Mouse (Mus musculus): ENCODE results near the gene Ano6. TPM values are rescaled to one million over a fixed set of nuclear protein-coding genes. Genes with fewer than 3 reads are reported as not detected.
A peak's percentile ranks its signal among the peaks of the same experiment; 100 is the strongest.

Ano6 gene
- polyA plus RNA-seq, 1 experiment from 2014 or later, result 52.3 TPM

GRCm38 (mm10) chr15:95850546-95850945, 59.9 kb downstream of the Ano6 start:
- Histone ChIP-seq H3K27ac (no peak overlapping the region), H3K9me3 (no peaks in the 10 kb centered on the region; the same call in 1 of the 2 replicates), H3K4me2 (no peak overlapping the region), H3K36me3 (no peaks in the 10 kb centered on the region), H3K27me3 (no peaks in the 10 kb centered on the region), H3K9ac (no peak overlapping the region), H3K4me3 (no peak overlapping the region), H3K4me1 (peaks cover 38% of the 10 kb centered on the region)
- no peak for ATAC-seq (ENCODE audit: insufficient number of reproducible peaks, insufficient read depth, low FRiP score, low TSS enrichment, low read depth)
- 79% methylated on average over 5 of the region's 5 CpGs for WGBS

GRCm38 (mm10) chr15:95855051-95855844, 64.6 kb downstream of the Ano6 start:
- no peaks in the 10 kb centered on the region for H3K27me3 ChIP-seq
- H3K27ac ChIP-seq, result peak overlapping the region; percentile 40; the same call in 1 of the 2 replicates
- ATAC-seq (ENCODE audit: insufficient number of reproducible peaks, insufficient read depth, low FRiP score, low TSS enrichment, low read depth), result no peak
- H3K36me3 ChIP-seq, result no peaks in the 10 kb centered on the region
- H3K9me3 ChIP-seq, result no peaks in the 10 kb centered on the region; the same call in 1 of the 2 replicates
- WGBS, result 74% methylated on average over 13 of the region's 13 CpGs
- H3K4me2 ChIP-seq, result no peak overlapping the region
- H3K4me3 ChIP-seq, result no peak overlapping the region
- peaks cover 20% of the 10 kb centered on the region for H3K4me1 ChIP-seq
- H3K9ac ChIP-seq, result no peak overlapping the region

- Histone ChIP-seq H3K9ac (no peak overlapping the region), H3K27ac (peak overlapping the region; percentile 40)
Measured at GRCm38 (mm10) chr15:95855953-95856352, 65.3 kb downstream of the Ano6 start.

GRCm38 (mm10) chr15:95856684-95857595, 66.3 kb downstream of the Ano6 start:
- Histone ChIP-seq H3K9me3 (no peaks in the 10 kb centered on the region; the same call in 1 of the 2 replicates), H3K4me2 (no peak overlapping the region), H3K4me1 (peaks cover 16% of the 10 kb centered on the region), H3K27me3 (no peaks in the 10 kb centered on the region), H3K4me3 (no peak overlapping the region), H3K27ac (no peak overlapping the region), H3K9ac (no peak overlapping the region), H3K36me3 (no peaks in the 10 kb centered on the region)
- 70% methylated on average over 8 of the region's 8 CpGs for WGBS
- no peak for ATAC-seq (ENCODE audit: insufficient number of reproducible peaks, insufficient read depth, low FRiP score, low TSS enrichment, low read depth)

More at GRCm38 (mm10) chr15:95855953-95856352, 65.3 kb downstream of the Ano6 start:
- 18% methylated on average over 7 of the region's 7 CpGs for WGBS
- H3K9me3 ChIP-seq, result no peaks in the 10 kb centered on the region; the same call in 1 of the 2 replicates
- H3K4me3 ChIP-seq, result no peak overlapping the region
- no peaks in the 10 kb centered on the region for H3K27me3 ChIP-seq
- ATAC-seq (ENCODE audit: insufficient number of reproducible peaks, insufficient read depth, low FRiP score, low TSS enrichment, low read depth), result no peak
- peaks cover 16% of the 10 kb centered on the region for H3K4me1 ChIP-seq
- no peaks in the 10 kb centered on the region for H3K36me3 ChIP-seq
- peak overlapping the region; percentile 14; the same call in 1 of the 2 replicates for H3K4me2 ChIP-seq

- Histone ChIP-seq H3K4me2 (no peak overlapping the region), H3K9me3 (no peaks in the 10 kb centered on the region; the same call in 1 of the 2 replicates), H3K27ac (no peak overlapping the region), H3K4me1 (peaks cover 23% of the 10 kb centered on the region), H3K36me3 (no peaks in the 10 kb centered on the region), H3K4me3 (no peak overlapping the region), H3K27me3 (no peaks in the 10 kb centered on the region), H3K9ac (no peak overlapping the region)
- no peak for ATAC-seq (ENCODE audit: insufficient number of reproducible peaks, insufficient read depth, low FRiP score, low TSS enrichment, low read depth)
- WGBS, result 84% methylated on average over 9 of the region's 9 CpGs
Measured at GRCm38 (mm10) chr15:95858876-95859655, 68.4 kb downstream of the Ano6 start.

GRCm38 (mm10) chr15:95863865-95864660, 73.4 kb downstream of the Ano6 start:
- 55% methylated on average over 17 of the region's 17 CpGs for WGBS
- no peak for ATAC-seq (ENCODE audit: insufficient number of reproducible peaks, insufficient read depth, low FRiP score, low TSS enrichment, low read depth)
- Histone ChIP-seq H3K4me1 (peaks cover 10% of the 10 kb centered on the region), H3K9ac (no peak overlapping the region), H3K27me3 (no peaks in the 10 kb centered on the region), H3K27ac (no peak overlapping the region), H3K4me3 (no peak overlapping the region), H3K9me3 (no peaks in the 10 kb centered on the region), H3K36me3 (peaks cover 13% of the 10 kb centered on the region), H3K4me2 (no peak overlapping the region)

- WGBS, result 90% methylated on average over 17 of the region's 17 CpGs
Measured at GRCm38 (mm10) chr15:95865311-95866100, 74.9 kb downstream of the Ano6 start.

GRCm38 (mm10) chr15:95868172-95868571, 77.5 kb downstream of the Ano6 start:
- Histone ChIP-seq H3K4me3 (no peak overlapping the region), H3K4me1 (peaks cover 7% of the 10 kb centered on the region), H3K27ac (no peak overlapping the region), H3K4me2 (no peak overlapping the region), H3K27me3 (no peaks in the 10 kb centered on the region), H3K9ac (no peak overlapping the region), H3K36me3 (peaks cover 13% of the 10 kb centered on the region), H3K9me3 (no peaks in the 10 kb centered on the region)
- 77% methylated on average over 4 of the region's 4 CpGs for WGBS
- no peak for ATAC-seq (ENCODE audit: insufficient number of reproducible peaks, insufficient read depth, low FRiP score, low TSS enrichment, low read depth)

More at GRCm38 (mm10) chr15:95865311-95866100, 74.9 kb downstream of the Ano6 start:
- H3K36me3 ChIP-seq, result peaks cover 13% of the 10 kb centered on the region
- H3K4me1 ChIP-seq, result peaks cover 10% of the 10 kb centered on the region
- H3K4me2 ChIP-seq, result no peak overlapping the region
- no peak overlapping the region for H3K4me3 ChIP-seq
- H3K27me3 ChIP-seq, result no peaks in the 10 kb centered on the region
- H3K27ac ChIP-seq, result no peak overlapping the region
- H3K9me3 ChIP-seq, result no peaks in the 10 kb centered on the region
- no peak for ATAC-seq (ENCODE audit: insufficient number of reproducible peaks, insufficient read depth, low FRiP score, low TSS enrichment, low read depth)
- H3K9ac ChIP-seq, result no peak overlapping the region

- peaks cover 13% of the 10 kb centered on the region for H3K36me3 ChIP-seq
- H3K4me1 ChIP-seq, result peaks cover 5% of the 10 kb centered on the region; the same call in 1 of the 2 replicates
- ATAC-seq (ENCODE audit: insufficient number of reproducible peaks, insufficient read depth, low FRiP score, low TSS enrichment, low read depth), result no peak
- H3K9me3 ChIP-seq, result no peaks in the 10 kb centered on the region
- H3K27ac ChIP-seq, result no peak overlapping the region
- 92% methylated on average over 5 of the region's 5 CpGs for WGBS
- no peak overlapping the region for H3K9ac ChIP-seq
- H3K27me3 ChIP-seq, result no peaks in the 10 kb centered on the region
- H3K4me3 ChIP-seq, result no peak overlapping the region
- H3K4me2 ChIP-seq, result no peak overlapping the region
Measured at GRCm38 (mm10) chr15:95869611-95870010, 79.0 kb downstream of the Ano6 start.

- Histone ChIP-seq H3K4me1 (peaks cover 8% of the 10 kb centered on the region; the same call in 1 of the 2 replicates), H3K9ac (no peak overlapping the region), H3K4me2 (no peak overlapping the region), H3K9me3 (no peaks in the 10 kb centered on the region), H3K27ac (no peak overlapping the region), H3K27me3 (no peaks in the 10 kb centered on the region), H3K36me3 (no peaks in the 10 kb centered on the region), H3K4me3 (no peak overlapping the region)
- 73% methylated on average over 15 of the region's 15 CpGs for WGBS
- ATAC-seq (ENCODE audit: insufficient number of reproducible peaks, insufficient read depth, low FRiP score, low TSS enrichment, low read depth), result no peak
Measured at GRCm38 (mm10) chr15:95871631-95872030, 81.0 kb downstream of the Ano6 start.
